Mouse (Mus musculus) adipocyte (in vitro differentiated cells): ENCODE measurements around the gene 4931414P19Rik.
"Not testable (repeated sequence)": the region's sequence is repeated elsewhere in the genome, so short reads cannot be mapped to it uniquely, and the experiment has no call there.

Experiments used
- DNase-seq: peaks from one replicate; pipeline ENCODE4 v3.0.0-alpha.2; 2016; ENCODE audit warnings: low spot score

4931414P19Rik gene

GRCm38 (mm10) chr14:54628103-54628502 is 22.3 kb upstream of the 4931414P19Rik start:
- no peak for DNase-seq

- no peak for DNase-seq
Observed at GRCm38 (mm10) chr14:54624976-54625375, 19.2 kb upstream of the 4931414P19Rik start.

GRCm38 (mm10) chr14:54623334-54623733 is 17.5 kb upstream of the 4931414P19Rik start:
- DNase-seq, result no peak

- DNase-seq, result no peak
Observed at GRCm38 (mm10) chr14:54621133-54621532, 15.3 kb upstream of the 4931414P19Rik start, which contains the start of gene Psmb11. Gene Psmb11, plus strand, starts transcription at chr14:54621433.

GRCm38 (mm10) chr14:54617897-54618365 is 12.1 kb upstream of the 4931414P19Rik start, which contains the start of gene Psmb5:
Gene Psmb5, minus strand, starts transcription at chr14:54618022.
- peak; percentile 87 for DNase-seq

DNA sequence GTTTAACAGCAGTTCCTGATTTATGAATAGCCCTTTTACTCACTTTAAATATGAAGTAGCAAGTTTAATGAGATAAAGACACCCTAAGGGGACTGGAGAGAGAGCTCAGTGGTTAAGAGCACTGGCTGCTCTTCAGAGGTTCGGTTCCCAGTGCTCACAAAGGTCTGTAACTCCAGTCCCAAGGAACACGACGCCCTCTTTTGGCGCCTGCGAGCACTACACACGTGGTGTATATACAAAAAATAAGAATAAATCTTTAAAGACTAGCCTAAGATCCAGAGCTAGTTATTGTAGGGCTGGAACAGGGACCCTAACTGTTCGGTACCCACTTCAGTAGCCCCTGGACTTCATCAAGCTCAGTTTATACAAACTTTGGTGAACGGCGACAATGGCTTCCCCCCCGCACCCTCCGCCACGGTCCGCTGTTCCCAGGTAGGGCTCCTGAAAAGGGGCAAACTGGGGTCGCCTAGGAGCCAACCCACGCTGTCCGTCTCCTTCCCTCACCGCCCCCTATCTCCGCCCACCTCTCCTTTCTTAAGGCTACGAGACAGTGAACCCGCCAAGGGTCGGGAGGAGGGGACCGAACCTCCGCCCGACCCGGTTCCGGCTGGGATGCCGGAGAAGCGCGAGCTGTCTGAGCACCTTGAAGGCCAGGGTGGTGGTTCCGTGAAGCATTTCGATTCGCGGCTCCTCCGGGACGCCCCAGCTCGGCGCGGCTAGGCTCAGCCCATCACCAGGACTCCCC is 11.5 kb upstream of the 4931414P19Rik start:
- DNase-seq, result peak; percentile 47

GRCm38 (mm10) chr14:54616226-54616825 is 10.5 kb upstream of the 4931414P19Rik start:
- peak; percentile 14 for DNase-seq

GRCm38 (mm10) chr14:54614130-54614529 is 8.3 kb upstream of the 4931414P19Rik start:
- not testable (repeated sequence) for DNase-seq

GRCm38 (mm10) chr14:54610648-54611047 is 4.9 kb upstream of the 4931414P19Rik start:
- no peak for DNase-seq

DNA sequence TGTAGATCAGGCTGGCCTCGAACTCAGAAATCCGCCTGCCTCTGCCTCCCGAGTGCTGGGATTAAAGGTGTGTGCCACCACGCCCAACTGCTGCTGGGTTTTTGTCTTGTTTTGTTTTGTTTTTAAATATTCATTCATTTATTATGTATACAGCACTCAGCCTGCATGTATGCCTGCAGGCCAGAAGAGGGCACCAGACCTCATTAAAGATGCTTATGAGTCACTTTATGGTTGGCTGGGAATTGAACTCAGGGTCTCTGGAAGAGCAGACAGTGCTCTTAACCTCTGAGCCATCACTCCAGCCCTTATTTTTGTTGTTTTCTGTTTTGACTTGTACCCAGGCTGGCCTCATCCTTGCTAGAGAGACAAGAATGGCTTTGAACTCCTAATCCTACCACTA is 4.2 kb upstream of the 4931414P19Rik start:
- no peak for DNase-seq

- DNase-seq, result no peak
Observed at GRCm38 (mm10) chr14:54609245-54609644, 3.5 kb upstream of the 4931414P19Rik start.

- no peak for DNase-seq
Observed at GRCm38 (mm10) chr14:54607226-54607625, 1.4 kb upstream of the 4931414P19Rik start.

DNA sequence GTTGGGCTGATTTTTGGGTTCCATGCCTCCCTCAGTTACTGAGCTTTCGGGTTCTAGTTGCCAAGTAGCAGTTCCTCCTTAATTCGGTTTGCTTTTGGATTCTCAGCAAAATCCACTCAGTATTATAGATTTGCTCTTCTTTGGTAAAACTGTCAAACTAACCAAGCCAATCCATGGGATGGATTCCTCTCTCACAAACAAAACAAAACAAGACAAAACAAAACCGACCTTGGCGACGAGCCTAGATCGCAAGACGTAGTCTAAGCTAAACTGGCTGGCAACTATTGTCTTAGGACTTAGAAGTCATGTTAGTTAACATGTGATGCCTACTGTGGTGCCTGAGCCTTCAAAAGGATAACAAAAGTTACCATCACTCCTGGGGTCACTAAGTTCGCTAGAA is 2.1 kb downstream of the 4931414P19Rik start:
- DNase-seq, result no peak

DNA sequence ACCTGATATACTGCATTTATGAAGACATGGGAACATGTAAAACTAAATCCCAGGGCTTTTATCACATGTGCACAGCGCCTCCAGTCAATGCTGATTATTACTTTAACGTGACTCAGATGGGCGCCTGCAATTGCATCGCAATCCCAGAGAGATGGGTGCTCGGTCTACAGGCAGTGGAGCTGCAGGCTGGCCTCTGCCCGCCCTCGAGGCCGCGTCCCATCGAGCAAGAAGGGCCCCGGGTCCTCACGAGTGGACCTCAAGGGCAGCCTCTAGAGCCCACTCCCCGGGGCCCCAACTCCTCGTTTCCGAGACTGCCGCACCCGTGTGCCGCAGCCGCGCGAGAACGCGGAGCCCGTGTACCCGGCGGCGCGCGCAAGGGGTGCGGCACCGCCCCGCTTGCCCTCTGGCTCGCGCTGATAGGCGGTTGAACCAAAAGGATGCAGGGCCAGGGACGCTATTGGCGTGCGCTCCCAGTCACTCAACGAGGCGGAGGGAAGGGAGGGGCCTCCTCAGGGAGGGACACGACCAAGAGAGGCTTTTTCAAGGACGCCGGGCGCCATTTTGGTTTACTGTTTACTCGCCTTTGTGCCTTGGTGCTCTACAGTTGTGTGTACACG is 2.6 kb downstream of the 4931414P19Rik start:
- peak; percentile 94 for DNase-seq

DNA sequence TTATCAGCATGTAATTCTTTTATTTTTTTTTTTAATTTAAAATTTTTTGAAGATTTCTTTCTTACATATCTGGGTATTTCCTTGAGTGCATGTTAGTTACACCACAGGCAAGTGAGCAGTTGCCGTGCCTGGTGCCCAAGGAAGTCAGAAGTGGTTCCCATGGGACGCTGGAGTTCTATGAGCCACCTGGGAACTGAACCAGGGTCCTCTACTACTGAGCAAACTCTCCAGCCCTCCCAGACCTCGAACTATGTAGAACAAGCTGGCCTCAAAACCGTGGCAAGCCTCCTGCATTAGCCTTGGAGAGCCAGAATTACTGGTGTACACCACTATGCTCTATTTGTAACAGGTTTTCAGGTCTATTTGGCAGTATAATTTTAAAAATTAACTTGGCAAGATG is 3.2 kb downstream of the 4931414P19Rik start:
- DNase-seq, result no peak

DNA sequence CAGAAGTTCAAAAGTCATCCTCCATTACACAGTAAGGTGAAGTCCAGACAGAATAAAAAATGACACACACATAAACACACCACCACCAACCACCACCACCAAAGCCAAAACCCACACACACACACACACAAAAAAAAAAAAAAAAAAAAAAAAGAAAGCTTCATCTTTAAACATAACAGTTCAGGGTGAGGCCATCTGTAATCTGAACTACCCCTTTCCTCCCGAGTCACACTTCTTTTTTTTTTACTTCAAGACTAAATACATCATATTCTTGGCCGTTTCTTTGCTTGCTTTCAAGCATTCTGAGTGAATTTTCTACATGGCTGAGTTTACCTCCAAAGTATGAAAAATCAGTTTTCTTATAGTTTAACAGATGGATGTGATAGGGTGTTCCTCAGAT is 4.2 kb downstream of the 4931414P19Rik start:
- DNase-seq, result no peak

DNA sequence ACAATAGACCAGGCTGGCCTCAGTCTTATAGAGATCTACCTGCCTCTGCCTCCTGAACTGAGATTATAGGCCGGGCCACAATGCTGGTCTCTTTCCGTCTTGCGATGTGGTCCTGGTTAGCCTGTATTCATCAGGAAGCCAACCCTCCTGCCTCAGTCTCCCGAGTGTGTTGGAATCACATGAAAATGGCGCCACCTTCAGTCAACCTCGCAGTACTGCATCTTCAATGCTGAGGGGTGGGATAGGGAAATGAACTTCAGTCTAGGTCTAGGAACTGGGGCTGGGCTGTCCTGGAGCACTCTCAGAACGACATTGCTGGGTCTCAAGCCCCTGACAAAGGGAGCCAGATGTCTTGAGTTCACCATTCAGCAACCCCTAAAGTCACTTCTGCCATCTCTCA is 8.7 kb downstream of the 4931414P19Rik start:
- DNase-seq, result no peak

- DNase-seq, result no peak
Observed at GRCm38 (mm10) chr14:54594631-54595414, 11.0 kb downstream of the 4931414P19Rik start.

DNA sequence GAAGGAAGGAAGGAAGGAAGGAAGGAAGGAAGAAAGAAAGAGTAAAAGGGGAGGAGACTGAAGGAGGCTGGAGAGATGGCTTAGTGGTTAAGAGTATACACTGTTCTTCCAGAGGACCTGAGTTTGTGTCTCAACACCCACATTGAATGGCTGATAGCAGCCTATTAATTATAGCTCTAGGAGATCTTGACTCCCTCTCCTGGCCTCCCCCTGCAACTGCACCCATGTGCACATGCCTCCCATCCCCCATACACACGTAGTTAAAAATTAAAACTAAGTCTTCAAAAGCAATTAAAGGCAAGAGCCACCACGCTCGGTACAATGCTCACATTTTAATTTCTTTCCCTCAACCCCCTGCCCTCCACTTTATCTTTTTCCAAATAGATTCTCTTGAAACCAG is 11.7 kb downstream of the 4931414P19Rik start:
- no peak for DNase-seq

DNA sequence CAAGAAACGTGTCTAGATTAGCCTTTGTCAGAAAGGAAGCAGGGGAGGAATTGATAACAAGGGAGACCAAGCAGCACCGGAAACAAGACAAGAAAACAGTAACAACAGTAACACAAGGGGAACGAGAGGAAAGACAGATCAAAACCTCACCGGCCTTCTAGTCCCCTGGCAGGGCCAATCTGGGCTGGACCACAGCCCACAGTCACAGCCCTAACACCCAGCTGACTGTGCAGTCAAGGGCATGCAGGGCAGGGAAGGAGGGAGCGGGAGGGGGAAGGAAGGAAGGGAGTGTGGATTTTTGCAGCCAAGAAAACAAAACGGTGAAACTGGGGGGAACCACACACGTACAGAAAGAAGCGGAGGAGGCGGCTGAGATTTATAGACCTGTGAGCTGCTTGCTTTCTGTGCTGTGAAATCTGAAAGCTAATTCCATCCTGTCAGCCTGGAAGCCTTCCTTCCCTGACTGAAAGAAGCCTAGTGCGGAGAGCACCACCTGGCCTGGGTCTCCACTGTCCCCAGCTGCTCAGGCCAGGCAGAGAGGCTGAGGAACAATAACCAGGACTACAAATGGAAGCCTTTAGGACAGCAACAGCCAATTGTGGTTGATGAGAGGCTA is 13.4 kb downstream of the 4931414P19Rik start:
- DNase-seq, result no peak

- no peak for DNase-seq
Observed at GRCm38 (mm10) chr14:54591056-54591455, 14.7 kb downstream of the 4931414P19Rik start.
